Mouse (Mus musculus) adrenal gland, adult (tissue): ENCODE measurements around the gene Efcab7.
A peak's percentile ranks its signal among the peaks of the same experiment; 100 is the strongest.

Experiments used
- DNase-seq, 2 experiments: peaks; one replicate each; pipeline ENCODE4 v3.0.0; 2022 to 2023; ENCODE audit warnings: low spot score in 1 of 2; ENCODE audit not compliant: inconsistent age in 2 of 2

The Efcab7 gene

DNA sequence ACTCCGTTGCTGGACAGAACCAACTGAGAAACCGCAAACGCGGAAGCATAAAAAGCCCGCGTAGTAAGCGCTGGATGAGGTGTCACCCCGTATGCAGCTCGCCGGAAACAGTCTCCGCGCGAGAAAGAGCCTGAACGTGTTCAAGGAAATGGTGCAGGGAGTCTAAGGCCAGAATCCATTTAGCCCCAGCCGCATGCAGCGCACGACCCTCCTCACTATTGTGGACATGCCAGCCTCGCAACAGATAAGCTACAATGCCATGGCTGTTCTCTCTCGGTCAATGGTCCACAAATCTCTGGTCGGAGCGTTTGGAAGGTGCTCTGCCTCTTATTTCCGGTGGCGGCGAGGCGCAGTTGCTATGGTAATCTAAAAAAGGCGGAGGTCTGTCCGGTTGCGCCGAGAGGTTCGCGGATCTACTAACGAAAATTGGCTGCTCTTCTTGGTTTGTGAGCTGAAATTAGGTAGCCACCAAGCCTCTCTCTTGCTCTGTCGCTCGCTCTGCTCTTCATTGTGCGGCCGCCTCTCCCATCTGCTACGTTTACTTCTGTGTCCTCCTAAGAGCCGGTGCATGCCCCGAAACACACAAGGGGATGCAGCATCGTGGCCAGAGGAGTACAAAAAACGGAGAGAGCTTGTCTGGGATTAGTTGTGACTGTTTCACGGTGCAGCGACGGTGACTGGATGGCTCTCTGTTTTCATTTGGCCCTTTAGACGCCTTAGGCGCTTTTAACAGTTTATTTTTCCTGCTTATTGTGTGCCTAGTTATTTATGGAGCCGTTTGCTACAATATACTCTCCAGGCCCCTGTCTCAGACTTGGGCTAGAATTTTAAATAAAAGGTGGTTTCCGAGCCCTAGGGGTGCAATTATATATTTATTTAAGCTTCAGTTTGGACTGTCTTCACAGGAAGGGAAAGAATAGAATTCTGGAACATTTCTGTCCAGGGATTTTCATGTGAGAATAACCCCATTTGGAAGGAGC is at the start of gene Efcab7:
TSS of gene Efcab7 (plus strand) at position 105 of the 980 bp plus-strand sequence.
- peak; percentile 84 to 96 for DNase-seq

DNA sequence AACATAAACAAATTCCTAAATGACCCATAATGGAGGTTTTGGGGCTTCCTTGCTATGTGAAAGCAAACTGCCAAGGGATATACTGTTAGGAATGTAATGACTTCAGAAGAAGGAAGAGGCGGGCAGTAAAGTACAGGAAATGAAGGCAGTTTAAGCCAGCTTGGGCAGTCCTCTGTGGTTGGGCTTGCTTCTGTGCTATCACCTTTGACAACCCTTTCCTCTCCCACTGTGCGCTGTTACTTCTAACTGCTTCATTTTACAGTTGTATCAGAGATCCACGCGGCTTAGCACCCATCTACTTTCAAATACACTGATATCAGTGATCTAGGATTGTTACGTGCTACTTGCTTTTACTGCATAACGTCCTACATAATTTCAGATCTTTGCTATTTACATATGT is 36.6 kb upstream of the Efcab7 start:
- no peak for DNase-seq

GRCm38 (mm10) chr4:99816697-99817460 is 12.1 kb upstream of the Efcab7 start:
- DNase-seq: no peak

- no peak for DNase-seq
These were observed 661 bp upstream of the Efcab7 start for GRCm38 (mm10) chr4:99828337-99828736.

GRCm38 (mm10) chr4:99828739-99829093 is 282 bp upstream of the Efcab7 start:
- no peak for DNase-seq

GRCm38 (mm10) chr4:99881882-99882281 is 52.9 kb downstream of the Efcab7 start:
- DNase-seq: peak in 1 of 2 experiments; percentile 65

DNA sequence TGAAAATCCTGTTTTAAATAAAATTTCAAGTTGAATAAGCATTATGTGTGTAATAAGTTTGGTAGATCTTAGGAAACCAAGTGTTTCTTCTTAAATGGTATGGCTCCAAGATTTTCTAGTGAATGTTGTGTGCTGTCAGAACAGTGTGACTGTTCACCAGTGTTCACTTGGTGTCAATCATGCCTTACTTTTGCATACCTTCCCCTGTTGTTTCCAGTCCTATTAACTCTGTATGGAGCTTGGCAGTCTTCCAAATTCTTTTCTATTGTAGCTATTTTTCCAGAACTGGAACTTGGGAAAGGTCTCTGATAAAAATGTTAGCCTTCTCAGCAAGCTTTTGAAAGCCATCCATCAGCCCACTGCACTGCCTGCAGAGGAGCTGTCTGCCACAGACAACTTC is 53.4 kb downstream of the Efcab7 start:
- DNase-seq: no peak

DNA sequence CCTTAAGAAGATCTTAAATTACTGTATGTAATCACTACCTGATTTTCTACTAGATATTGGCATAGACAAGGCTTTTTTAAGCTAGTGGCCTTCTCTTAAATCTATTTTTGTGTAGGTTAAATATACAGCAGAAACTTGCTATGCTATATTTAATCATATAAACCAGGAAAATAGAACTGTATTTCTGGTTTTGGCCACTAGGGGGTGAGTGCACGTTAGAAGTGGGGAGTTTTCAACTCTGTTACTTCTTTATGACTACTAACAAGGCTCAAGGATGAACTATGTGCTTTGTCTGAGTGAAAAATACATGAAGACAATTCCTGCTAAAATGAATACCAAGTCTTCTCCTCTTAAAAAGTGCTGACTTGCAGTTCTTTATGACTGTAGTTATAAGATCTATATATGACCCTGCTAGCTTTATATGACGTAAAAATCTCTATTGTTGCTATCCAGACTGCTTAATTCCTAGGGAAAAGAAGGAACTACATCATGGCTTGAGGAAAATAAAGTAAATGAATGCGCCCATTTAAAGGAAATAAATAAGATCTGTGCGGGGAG is 85.0 kb downstream of the Efcab7 start:
- peak in 1 of 2 experiments; percentile 67 for DNase-seq

- DNase-seq: no peak
These were observed 97.4 kb downstream of the Efcab7 start for GRCm38 (mm10) chr4:99926380-99926779.

GRCm38 (mm10) chr4:99928521-99928920 is 99.5 kb downstream of the Efcab7 start:
- DNase-seq: peak in 1 of 2 experiments; percentile 35

DNA sequence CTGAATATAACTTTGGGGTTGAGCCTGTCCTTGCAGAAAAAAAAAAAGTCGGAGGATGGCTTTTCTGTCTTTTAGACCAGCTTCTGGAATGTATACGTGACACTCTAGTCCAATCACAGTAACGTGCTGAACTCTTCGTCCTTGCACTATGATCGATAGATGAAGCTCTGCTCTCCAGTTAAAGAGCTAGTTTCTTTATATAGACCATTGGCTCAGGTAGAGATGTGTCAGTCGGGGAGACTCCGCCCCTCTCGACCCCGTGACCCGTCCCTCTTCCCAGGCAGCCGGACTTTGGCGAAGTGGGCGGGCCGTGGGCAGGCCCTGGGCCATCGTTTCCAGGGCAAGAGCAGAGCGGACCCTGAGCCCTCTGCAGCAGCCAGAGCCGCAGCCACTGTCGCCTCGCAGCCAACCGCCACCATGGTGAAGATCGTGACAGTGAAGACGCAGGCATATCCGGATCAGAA is 100.2 kb downstream of the Efcab7 start, which contains the start of gene Pgm1:
TSS of gene Pgm1 (plus strand) at position 266 of the 464 bp plus-strand sequence.
- DNase-seq: peak in 1 of 2 experiments; percentile 93

DNA sequence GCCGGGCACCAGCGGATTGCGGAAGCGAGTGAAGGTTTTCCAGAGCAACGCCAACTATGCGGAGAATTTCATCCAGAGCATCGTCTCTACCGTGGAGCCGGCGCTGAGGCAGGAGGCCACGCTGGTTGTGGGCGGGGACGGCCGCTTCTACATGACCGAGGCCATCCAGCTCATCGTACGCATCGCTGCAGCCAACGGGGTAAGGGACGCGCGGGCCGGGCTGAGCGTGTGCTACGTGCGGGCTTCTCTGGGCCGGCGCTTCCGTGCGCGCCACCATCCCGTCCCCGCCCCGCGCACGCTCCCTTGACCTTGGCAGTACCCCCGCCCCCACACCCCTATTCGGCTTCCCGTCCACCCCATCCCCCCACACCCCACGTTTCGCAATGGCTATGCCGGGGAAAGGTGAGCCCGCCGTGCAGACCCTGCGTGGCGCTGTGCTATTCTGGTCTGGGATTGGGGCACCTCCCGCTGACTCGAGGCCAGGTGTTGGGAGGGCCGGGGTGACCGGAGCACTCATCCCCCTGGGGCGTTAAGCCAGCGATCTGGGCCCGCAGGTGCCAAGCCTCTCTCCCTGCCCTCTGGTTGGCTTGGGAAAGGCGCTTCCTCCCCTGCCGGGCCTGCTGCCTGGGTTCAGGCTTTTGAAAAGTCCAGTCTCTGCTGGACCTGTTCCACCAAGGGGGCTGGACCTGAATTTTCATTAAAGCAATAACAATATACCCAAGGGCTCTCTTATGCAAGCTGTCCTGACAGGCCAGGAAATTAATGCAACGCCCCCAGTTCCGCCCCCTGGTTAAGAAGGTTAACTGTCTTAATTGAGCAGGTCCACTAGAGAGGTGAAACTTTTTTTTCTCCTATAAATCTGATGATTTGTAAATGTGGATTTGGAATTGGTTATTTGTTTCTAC is 100.9 kb downstream of the Efcab7 start, which contains the start of gene Itgb3bp:
TSS of gene Itgb3bp (minus strand) at position 201 of the 905 bp plus-strand sequence.
- peak; percentile 90 to 96 for DNase-seq

- DNase-seq: peak in 1 of 2 experiments; percentile 64
These were observed 101.7 kb downstream of the Efcab7 start for GRCm38 (mm10) chr4:99930518-99931239.

- DNase-seq: no peak
These were observed 102.2 kb downstream of the Efcab7 start for GRCm38 (mm10) chr4:99931240-99931580.

DNA sequence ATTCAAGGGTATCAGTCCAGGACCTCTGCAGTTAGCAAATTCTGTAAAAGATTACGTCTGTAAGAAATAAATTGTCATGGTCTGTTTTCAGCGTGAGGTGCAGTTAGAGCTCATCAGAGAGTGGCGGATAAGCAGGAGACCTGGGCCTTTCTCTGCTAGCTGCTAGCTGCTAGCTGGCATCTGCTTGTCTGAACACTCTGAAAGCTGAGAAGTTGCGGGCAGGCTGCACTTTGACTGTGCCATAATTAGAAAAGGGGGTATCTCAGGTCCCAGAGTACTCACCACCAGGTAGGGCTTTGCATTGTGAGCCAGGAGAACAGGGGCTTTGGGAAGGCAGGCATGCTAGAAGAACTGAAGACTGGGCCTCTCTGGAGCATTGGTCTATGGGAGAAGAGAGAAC is 102.8 kb downstream of the Efcab7 start:
- no peak for DNase-seq

DNA sequence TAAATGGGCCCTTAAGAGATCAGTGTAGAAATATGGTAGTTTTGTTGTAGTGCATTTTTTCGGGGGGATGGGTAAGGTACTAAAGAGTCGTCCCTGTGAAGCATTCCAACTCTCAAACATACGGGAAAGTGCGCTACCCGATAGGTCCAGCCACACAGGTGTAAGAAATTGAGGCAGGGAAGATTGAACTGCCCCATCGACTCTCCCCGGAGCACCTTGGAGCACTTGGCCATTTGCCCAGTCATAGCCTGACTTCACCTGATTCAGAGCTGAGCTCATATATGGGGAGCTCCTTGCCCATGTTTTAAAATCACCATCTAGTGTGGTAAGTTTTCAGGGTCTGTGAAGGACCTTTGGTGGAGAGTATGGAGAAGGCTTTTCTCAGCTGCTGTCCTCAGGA is 105.9 kb downstream of the Efcab7 start:
- peak in 1 of 2 experiments; percentile 53 for DNase-seq

- no peak for DNase-seq
These were observed 107.3 kb downstream of the Efcab7 start for GRCm38 (mm10) chr4:99936278-99936677.

- peak in 1 of 2 experiments; percentile 55 for DNase-seq
These were observed 110.9 kb downstream of the Efcab7 start for GRCm38 (mm10) chr4:99939711-99940505.
